Mouse (Mus musculus): ENCODE results near the gene Pbp2. TPM values are rescaled to one million over a fixed set of nuclear protein-coding genes. Genes with fewer than 3 reads are reported as not detected.

Pbp2 gene
- not detected for polyA plus RNA-seq (2017; shearing (Covaris generic))

DNA sequence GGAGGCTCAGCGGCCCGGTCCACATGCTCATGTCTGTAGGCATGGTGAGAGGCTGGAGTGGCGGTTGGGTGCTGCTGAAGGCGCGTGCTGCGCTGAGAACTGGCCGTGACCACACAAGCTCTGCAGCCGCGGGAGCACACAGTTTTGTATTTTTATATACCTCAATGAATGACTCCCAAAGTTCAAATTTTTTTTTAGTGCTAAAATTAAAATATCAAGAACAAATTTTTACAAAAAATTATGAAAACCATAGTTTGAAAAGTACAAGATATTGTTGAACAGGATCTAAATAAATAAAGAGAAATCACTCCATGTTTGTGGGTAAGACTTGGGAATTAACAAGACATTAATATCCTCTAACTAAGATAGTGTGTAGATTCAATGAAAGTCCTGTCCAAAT lies at the start of gene Pbp2:
TSS of gene Pbp2 (minus strand) at position 101 of the 400 bp plus-strand sequence.

Other genes starting within 250 kb of the Pbp2 start
- 1.1 TPM for gene Gprc5a, start 244.8 kb downstream of the Pbp2 start, polyA plus RNA-seq (2017; shearing (Covaris generic))
- not detected for gene Gprc5d, start 192.1 kb downstream of the Pbp2 start, polyA plus RNA-seq (2017; shearing (Covaris generic))
- gene Fam234b, start 112.4 kb downstream of the Pbp2 start, polyA plus RNA-seq (2017; shearing (Covaris generic)) = 20.8 TPM
- not detected for gene Hebp1, start 112.4 kb downstream of the Pbp2 start, polyA plus RNA-seq (2017; shearing (Covaris generic))
- not detected for gene Gsg1, start 56.1 kb downstream of the Pbp2 start, polyA plus RNA-seq (2017; shearing (Covaris generic))
- gene Emp1, start 52.1 kb upstream of the Pbp2 start, polyA plus RNA-seq (2017; shearing (Covaris generic)) = 1.7 TPM

All from activated CD4-positive, CD25-positive, alpha-beta regulatory T cell, adult 9 weeks (primary cell).